Mouse (Mus musculus): ENCODE data around the gene Ly75. TPM values are rescaled to one million over a fixed set of nuclear protein-coding genes. Genes with fewer than 3 reads are reported as not detected.

Ly75 gene
- 1 to 10 TPM; 1.2 to 1.7 TPM for total RNA-seq (2021)

GRCm38 (mm10) chr2:60382858-60383669 is at the start of gene Ly75:
Gene Ly75, minus strand, starts transcription at chr2:60383303.
- intact Hi-C loops (cut with DNase I), result no loop called here
- DNase-seq (ENCODE audit: low spot score in 2 of 2), result peak; percentile 38

GRCm38 (mm10) chr2:60430315-60431021 is 47.4 kb upstream of the Ly75 start:
- DNase-seq (ENCODE audit: low spot score in 2 of 2), result no peak
- intact Hi-C loops (cut with DNase I), result no loop called here

- peak; percentile 75 to 85 for DNase-seq (ENCODE audit: low spot score in 2 of 2)
- intact Hi-C loops (cut with DNase I), result loop anchor here (5.0 to 10.0 kb wide), 4 partner anchors 133 to 876 kb away; partner anchors contain the start of gene Cd302
Measured at GRCm38 (mm10) chr2:60418075-60418474, 35.0 kb upstream of the Ly75 start.

- intact Hi-C loops (cut with DNase I), result loop anchor here (10.0 kb wide), 3 partner anchors 130 to 660 kb away; partner anchors contain the start of gene Cd302
- no peak for DNase-seq (ENCODE audit: low spot score in 2 of 2)
Measured at GRCm38 (mm10) chr2:60414334-60414733, 31.2 kb upstream of the Ly75 start.

- DNase-seq (ENCODE audit: low spot score in 2 of 2), result peak; percentile 8 to 71
- intact Hi-C loops (cut with DNase I), result loop anchor here (10.0 kb wide), 3 partner anchors 128 to 658 kb away; partner anchors contain the start of gene Cd302
Measured at GRCm38 (mm10) chr2:60413006-60413650, 30.0 kb upstream of the Ly75 start.

GRCm38 (mm10) chr2:60411181-60411580 is 28.1 kb upstream of the Ly75 start:
- DNase-seq (ENCODE audit: low spot score in 2 of 2), result no peak
- intact Hi-C loops (cut with DNase I), result loop anchor here (10.0 kb wide), 3 partner anchors 126 to 656 kb away; partner anchors contain the start of gene Cd302

GRCm38 (mm10) chr2:60409989-60410763 is 27.1 kb upstream of the Ly75 start:
- no peak for DNase-seq (ENCODE audit: low spot score in 2 of 2)
- intact Hi-C loops (cut with DNase I), result loop anchor here (10.0 kb wide), 3 partner anchors 125 to 655 kb away; partner anchors contain the start of gene Cd302

GRCm38 (mm10) chr2:60409194-60409593 is 26.1 kb upstream of the Ly75 start:
- intact Hi-C loops (cut with DNase I), result no loop called here
- DNase-seq (ENCODE audit: low spot score in 2 of 2), result no peak

GRCm38 (mm10) chr2:60407387-60407786 is 24.3 kb upstream of the Ly75 start:
- intact Hi-C loops (cut with DNase I), result no loop called here
- DNase-seq (ENCODE audit: low spot score in 2 of 2), result no peak

GRCm38 (mm10) chr2:60405431-60405830 is 22.3 kb upstream of the Ly75 start:
- intact Hi-C loops (cut with DNase I), result no loop called here
- no peak for DNase-seq (ENCODE audit: low spot score in 2 of 2)

GRCm38 (mm10) chr2:60404763-60405162 is 21.7 kb upstream of the Ly75 start:
- DNase-seq (ENCODE audit: low spot score in 2 of 2), result no peak
- intact Hi-C loops (cut with DNase I), result no loop called here

GRCm38 (mm10) chr2:60401694-60402093 is 18.6 kb upstream of the Ly75 start:
- intact Hi-C loops (cut with DNase I), result no loop called here

GRCm38 (mm10) chr2:60393786-60394185 is 10.7 kb upstream of the Ly75 start:
- DNase-seq (ENCODE audit: low spot score in 2 of 2), result no peak
- intact Hi-C loops (cut with DNase I), result no loop called here

More at GRCm38 (mm10) chr2:60401694-60402093, 18.6 kb upstream of the Ly75 start:
- peak in 1 of 2 experiments; percentile 59 for DNase-seq (ENCODE audit: low spot score in 2 of 2)

- no peak for DNase-seq (ENCODE audit: low spot score in 2 of 2)
- intact Hi-C loops (cut with DNase I), result no loop called here
Measured at GRCm38 (mm10) chr2:60392286-60392685, 9.2 kb upstream of the Ly75 start.

- intact Hi-C loops (cut with DNase I), result no loop called here
- DNase-seq (ENCODE audit: low spot score in 2 of 2), result no peak
Measured at GRCm38 (mm10) chr2:60387363-60387762, 4.3 kb upstream of the Ly75 start.

GRCm38 (mm10) chr2:60386835-60387234 is 3.7 kb upstream of the Ly75 start:
- DNase-seq (ENCODE audit: low spot score in 2 of 2), result no peak
- intact Hi-C loops (cut with DNase I), result no loop called here

GRCm38 (mm10) chr2:60384763-60385085 is 1.6 kb upstream of the Ly75 start:
- intact Hi-C loops (cut with DNase I), result no loop called here
- no peak for DNase-seq (ENCODE audit: low spot score in 2 of 2)

- intact Hi-C loops (cut with DNase I), result no loop called here
- DNase-seq (ENCODE audit: low spot score in 2 of 2), result no peak
Measured at GRCm38 (mm10) chr2:60384083-60384762, 1.1 kb upstream of the Ly75 start.

- no peak for DNase-seq (ENCODE audit: low spot score in 2 of 2)
- intact Hi-C loops (cut with DNase I), result no loop called here
Measured at GRCm38 (mm10) chr2:60382346-60382745, 757 bp downstream of the Ly75 start.

Measured in left cerebral cortex, postnatal 25 days (tissue).